ENCODE assay signal across 12 mouse cellular contexts in genomic region chr12:80861916-80862315, GRCm38 (mm10).
A peak's percentile ranks its signal among the peaks of the same experiment; 100 is the strongest.
DNase-seq lines count a peak whose midpoint lies in the region; ATAC-seq and TF ChIP-seq lines count a peak whose summit lies in the region.
"Had no signal": no experiment of that assay in that cellular context is flagged by ENCODE, and none has a peak within 500 bp of the region (broad histone marks: within the 10 kb centered on the region; RNA-seq: fewer than 3 reads in every experiment).

No protein-coding gene starts in this region.

- 6% methylated on average over 1 of the region's 1 CpGs for WGBS in forebrain, embryonic 13.5 days
- 13% methylated on average over 1 of the region's 1 CpGs for WGBS in forebrain, embryonic 10.5 days
- 12% methylated on average over 1 of the region's 1 CpGs for WGBS in hindbrain, postnatal 0 days
- 8% methylated on average over 1 of the region's 1 CpGs for WGBS in hindbrain, embryonic 16.5 days
- WGBS in forebrain, embryonic 14.5 days = 16% methylated on average over 1 of the region's 1 CpGs

- no peak overlapping the region for H3K4me3 ChIP-seq in forebrain, embryonic 13.5 days
- no peak overlapping the region for H3K4me3 ChIP-seq in forebrain, embryonic 10.5 days
- H3K4me3 ChIP-seq in hindbrain, postnatal 0 days (ENCODE audit: low read length) = no peak overlapping the region
- H3K4me3 ChIP-seq in hindbrain, embryonic 16.5 days (ENCODE audit: low read length) = no peak overlapping the region
- H3K4me3 ChIP-seq in forebrain, embryonic 14.5 days (ENCODE audit: low read depth, low read length) = no peak overlapping the region
- H3K4me3 ChIP-seq: midbrain, embryonic 13.5 days had no signal

- H3K9ac ChIP-seq in forebrain, embryonic 13.5 days = no peak overlapping the region
- no peak overlapping the region for H3K9ac ChIP-seq in hindbrain, postnatal 0 days (replicated peaks; ENCODE audit: low read length)
- H3K9ac ChIP-seq in hindbrain, embryonic 16.5 days (ENCODE audit: low read depth, low read length) = no peak overlapping the region
- no peak overlapping the region for H3K9ac ChIP-seq in forebrain, embryonic 14.5 days (ENCODE audit: low read length)
- H3K9ac ChIP-seq: midbrain, embryonic 13.5 days had no signal

- no peaks in the 10 kb centered on the region for H3K9me3 ChIP-seq in forebrain, embryonic 13.5 days (replicated peaks)
- no peaks in the 10 kb centered on the region for H3K9me3 ChIP-seq in forebrain, embryonic 10.5 days
- H3K9me3 ChIP-seq in hindbrain, postnatal 0 days (ENCODE audit: low read length) = no peaks in the 10 kb centered on the region
- H3K9me3 ChIP-seq in hindbrain, embryonic 16.5 days (ENCODE audit: control insufficient read depth, low read length) = no peaks in the 10 kb centered on the region
- H3K9me3 ChIP-seq in forebrain, embryonic 14.5 days (replicated peaks; ENCODE audit: control insufficient read depth, low read length) = no peaks in the 10 kb centered on the region
- H3K9me3 ChIP-seq: G1E; midbrain, embryonic 13.5 days had no signal

- H3K36me3 ChIP-seq in forebrain, embryonic 13.5 days (ENCODE audit: poor library complexity, severe bottlenecking) = no peaks in the 10 kb centered on the region
- no peaks in the 10 kb centered on the region for H3K36me3 ChIP-seq in forebrain, embryonic 10.5 days (replicated peaks)
- H3K36me3 ChIP-seq in hindbrain, postnatal 0 days (ENCODE audit: insufficient read depth, low read length) = no peaks in the 10 kb centered on the region
- no peaks in the 10 kb centered on the region for H3K36me3 ChIP-seq in hindbrain, embryonic 16.5 days (ENCODE audit: control insufficient read depth, insufficient read depth, low read length)
- H3K36me3 ChIP-seq in forebrain, embryonic 14.5 days (ENCODE audit: control insufficient read depth, insufficient read depth, low read length) = no peaks in the 10 kb centered on the region
- H3K36me3 ChIP-seq: midbrain, embryonic 13.5 days had no signal

- TF ChIP-seq CTCF in hindbrain, postnatal 0 days (IDR thresholded peaks at IDR 0.05; ENCODE audit: low read depth) = no peak

- peaks cover 39% of the 10 kb centered on the region for H3K4me1 ChIP-seq in forebrain, embryonic 13.5 days
- peaks cover 23% of the 10 kb centered on the region for H3K4me1 ChIP-seq in forebrain, embryonic 10.5 days
- peaks cover 13% of the 10 kb centered on the region; the same call in 1 of the 2 replicates for H3K4me1 ChIP-seq in hindbrain, postnatal 0 days (ENCODE audit: insufficient read depth, low read length)
- H3K4me1 ChIP-seq in hindbrain, embryonic 16.5 days (ENCODE audit: control insufficient read depth, insufficient read depth, low read depth, low read length) = peaks cover 10% of the 10 kb centered on the region
- peaks cover 14% of the 10 kb centered on the region for H3K4me1 ChIP-seq in forebrain, embryonic 14.5 days (ENCODE audit: control insufficient read depth, insufficient read depth, low read length)

- H3K4me2 ChIP-seq in forebrain, embryonic 13.5 days = no peak overlapping the region
- no peak overlapping the region for H3K4me2 ChIP-seq in hindbrain, postnatal 0 days (ENCODE audit: low read depth, low read length)
- H3K4me2 ChIP-seq in hindbrain, embryonic 16.5 days (ENCODE audit: low read length) = no peak overlapping the region
- no peak overlapping the region for H3K4me2 ChIP-seq in forebrain, embryonic 14.5 days (ENCODE audit: low read length)
- H3K4me2 ChIP-seq: midbrain, embryonic 13.5 days had no signal

- no peak for DNase-seq in forebrain, embryonic 10.5 days (ENCODE audit: extremely low spot score, low spot score)
- peak; percentile 29 for DNase-seq in hindbrain, postnatal 0 days (ENCODE audit: low spot score)
- DNase-seq in cerebellum, adult 11-12 months = peak; percentile 86
- peak; percentile 56 for DNase-seq in forebrain, embryonic 14.5 days (ENCODE audit: low spot score)
- no peak for DNase-seq in lung, adult 18-20 months
- DNase-seq: kidney, postnatal 14 days; thymus, postnatal 25 days had no signal

- no peaks in the 10 kb centered on the region for H3K27me3 ChIP-seq in forebrain, embryonic 13.5 days
- no peaks in the 10 kb centered on the region for H3K27me3 ChIP-seq in forebrain, embryonic 10.5 days (ENCODE audit: poor library complexity, severe bottlenecking)
- H3K27me3 ChIP-seq in hindbrain, postnatal 0 days (ENCODE audit: insufficient read depth, low read length) = no peaks in the 10 kb centered on the region
- no peaks in the 10 kb centered on the region for H3K27me3 ChIP-seq in hindbrain, embryonic 16.5 days (replicated peaks; ENCODE audit: control insufficient read depth, insufficient read depth, low read length)
- H3K27me3 ChIP-seq in forebrain, embryonic 14.5 days (replicated peaks; ENCODE audit: control insufficient read depth, insufficient read depth, low read length) = no peaks in the 10 kb centered on the region
- H3K27me3 ChIP-seq: midbrain, embryonic 13.5 days had no signal

- 0 out of 2 replicates have a peak, but pooled peaks have one; percentile 21 for ATAC-seq in forebrain, embryonic 13.5 days
- ATAC-seq in hindbrain, postnatal 0 days = no peak
- ATAC-seq in hindbrain, embryonic 16.5 days = no peak; the same call in 1 of the 2 replicates
- ATAC-seq in forebrain, embryonic 14.5 days = peak; percentile 60; the same call in 1 of the 2 replicates
- no peak for ATAC-seq in megakaryocyte progenitor cell, adult 5-6 weeks (replicated peaks; ENCODE audit: poor library complexity)
- ATAC-seq: midbrain, embryonic 13.5 days had no signal

- peak overlapping the region; percentile 37 for H3K27ac ChIP-seq in forebrain, embryonic 13.5 days
- no peak overlapping the region for H3K27ac ChIP-seq in forebrain, embryonic 10.5 days
- H3K27ac ChIP-seq in hindbrain, postnatal 0 days = no peak overlapping the region
- no peak overlapping the region for H3K27ac ChIP-seq in hindbrain, embryonic 16.5 days (ENCODE audit: low read depth, low read length)
- peak overlapping the region; percentile 3; the same call in 1 of the 2 replicates for H3K27ac ChIP-seq in forebrain, embryonic 14.5 days (ENCODE audit: low read depth, low read length)
- H3K27ac ChIP-seq: midbrain, embryonic 13.5 days had no signal

Comparison
In these comparisons a context has a peak if more than half of its experiments do, and no peak if none do; other contexts are left out.
1. H3K27ac ChIP-seq: peak in forebrain, embryonic 13.5 days (single experiment) and forebrain, embryonic 14.5 days (single experiment); none in forebrain, embryonic 10.5 days (single experiment), hindbrain, postnatal 0 days (single experiment) and hindbrain, embryonic 16.5 days (single experiment).
2. DNase-seq: peak in hindbrain, postnatal 0 days (single experiment), cerebellum, adult 11-12 months (single experiment) and forebrain, embryonic 14.5 days (single experiment); none in forebrain, embryonic 10.5 days (single experiment) and lung, adult 18-20 months (0 of 2).
3. ATAC-seq: peak in forebrain, embryonic 13.5 days (single experiment) and forebrain, embryonic 14.5 days (single experiment); none in hindbrain, postnatal 0 days (single experiment), hindbrain, embryonic 16.5 days (single experiment) and megakaryocyte progenitor cell, adult 5-6 weeks (single experiment).